Mouse (Mus musculus) embryo, embryonic 10 days (tissue): ENCODE measurements around the gene Pitpnb.

Experiments
- DNase-seq: peaks from one replicate; pipeline ENCODE4 v3.0.0-alpha.2; 2015; ENCODE audit warnings: low spot score

The Pitpnb gene

DNA sequence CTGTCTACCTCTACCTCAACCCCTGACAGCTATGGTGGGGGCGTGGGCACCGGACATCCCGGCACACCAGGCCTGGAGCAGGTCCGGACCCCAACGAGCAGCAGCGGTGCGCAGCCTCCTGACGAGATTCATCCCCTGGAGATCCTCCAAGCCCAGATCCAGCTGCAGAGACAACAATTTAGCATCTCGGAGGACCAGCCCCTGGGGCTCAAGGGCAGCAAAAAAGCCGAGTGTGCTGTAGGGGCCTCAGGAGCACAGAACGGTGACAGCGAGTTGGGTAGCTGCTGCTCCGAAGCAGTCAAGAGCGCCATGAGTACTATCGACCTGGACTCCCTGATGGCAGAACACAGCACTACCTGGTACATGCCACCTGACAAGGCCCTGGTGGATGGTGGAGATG is 90.9 kb downstream of the Pitpnb start:
- DNase-seq: no peak

DNA sequence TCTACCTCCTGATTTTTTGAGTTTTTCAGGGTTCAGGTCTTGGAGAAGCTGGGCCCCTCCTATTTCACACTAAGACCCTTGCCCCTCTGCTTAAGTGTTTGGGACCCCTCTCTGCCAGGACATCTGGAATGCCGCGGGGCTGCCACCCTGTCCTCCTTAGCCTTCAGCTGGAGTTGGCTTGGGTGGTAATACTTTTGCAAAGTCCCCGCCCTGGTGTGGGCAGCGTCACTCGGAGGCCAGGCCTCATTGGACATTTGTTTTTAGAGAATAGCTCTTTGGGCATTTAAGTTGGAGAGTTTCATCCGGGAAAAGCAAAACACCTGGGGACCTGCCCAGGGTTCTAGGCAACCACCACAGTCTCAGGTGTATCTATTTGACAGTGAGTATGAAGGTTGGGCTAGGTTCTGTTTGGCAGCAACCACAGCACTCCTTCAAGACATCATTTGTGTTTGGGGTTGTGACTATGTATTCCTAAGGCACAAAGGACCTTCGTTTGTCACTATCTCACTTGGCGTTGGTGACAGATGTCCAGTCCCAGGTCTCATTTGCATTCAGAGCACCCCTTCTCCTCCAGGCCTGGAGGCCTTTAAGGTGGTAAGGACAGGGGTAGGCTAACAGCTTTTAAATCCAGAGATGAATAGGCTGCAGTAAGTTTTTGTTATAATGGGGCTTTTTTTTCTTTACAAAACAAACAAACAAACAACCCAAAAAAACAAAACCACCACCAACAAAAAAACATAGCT is 91.7 kb downstream of the Pitpnb start:
- DNase-seq: no peak

GRCm38 (mm10) chr5:111423011-111423410 is 92.4 kb downstream of the Pitpnb start:
- no peak for DNase-seq

DNA sequence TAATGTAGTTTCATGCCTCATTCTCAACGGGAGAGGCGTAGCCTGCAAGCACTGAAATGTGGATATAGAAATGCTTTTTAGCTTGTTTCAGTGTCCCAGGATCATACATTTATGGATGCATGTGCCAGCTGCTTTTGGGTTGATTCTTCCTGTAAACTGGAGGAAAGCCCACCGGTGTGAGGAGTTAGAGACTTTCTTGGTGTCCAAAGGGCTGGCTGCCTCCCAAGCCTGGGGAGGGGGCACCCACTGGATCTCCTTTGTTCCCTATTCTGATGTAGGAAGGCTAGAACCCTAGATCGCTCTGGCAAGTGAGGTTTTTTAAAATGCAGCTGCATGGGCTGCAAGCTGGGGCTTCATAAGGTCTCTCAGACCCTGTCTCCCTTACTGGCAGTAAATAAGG is 93.1 kb downstream of the Pitpnb start:
- no peak for DNase-seq

DNA sequence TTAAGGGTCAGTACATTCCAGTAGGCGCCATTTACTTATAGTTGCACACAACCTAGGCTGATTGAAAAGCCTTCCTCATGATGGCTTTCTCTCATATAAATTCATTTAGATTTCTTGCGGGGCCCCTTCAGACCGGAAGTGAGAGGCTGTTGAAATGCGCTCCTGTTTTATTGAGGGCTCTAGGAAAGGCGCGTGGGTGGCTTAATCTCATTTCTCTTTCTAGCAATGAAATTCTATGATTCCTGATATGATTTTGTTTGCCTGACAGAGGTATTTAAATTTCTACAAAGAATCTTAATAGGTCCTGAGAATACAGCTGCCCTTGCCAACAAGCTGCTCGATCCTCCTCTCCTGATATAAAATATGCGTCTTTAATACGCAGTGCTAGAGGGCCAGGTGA is 95.2 kb downstream of the Pitpnb start:
- no peak for DNase-seq

- DNase-seq: no peak
Observed at GRCm38 (mm10) chr5:111426249-111426648, 95.7 kb downstream of the Pitpnb start.

- no peak for DNase-seq
Observed at GRCm38 (mm10) chr5:111428882-111429281, 98.3 kb downstream of the Pitpnb start.

- DNase-seq: no peak
Observed at GRCm38 (mm10) chr5:111429726-111430125, 99.2 kb downstream of the Pitpnb start.

DNA sequence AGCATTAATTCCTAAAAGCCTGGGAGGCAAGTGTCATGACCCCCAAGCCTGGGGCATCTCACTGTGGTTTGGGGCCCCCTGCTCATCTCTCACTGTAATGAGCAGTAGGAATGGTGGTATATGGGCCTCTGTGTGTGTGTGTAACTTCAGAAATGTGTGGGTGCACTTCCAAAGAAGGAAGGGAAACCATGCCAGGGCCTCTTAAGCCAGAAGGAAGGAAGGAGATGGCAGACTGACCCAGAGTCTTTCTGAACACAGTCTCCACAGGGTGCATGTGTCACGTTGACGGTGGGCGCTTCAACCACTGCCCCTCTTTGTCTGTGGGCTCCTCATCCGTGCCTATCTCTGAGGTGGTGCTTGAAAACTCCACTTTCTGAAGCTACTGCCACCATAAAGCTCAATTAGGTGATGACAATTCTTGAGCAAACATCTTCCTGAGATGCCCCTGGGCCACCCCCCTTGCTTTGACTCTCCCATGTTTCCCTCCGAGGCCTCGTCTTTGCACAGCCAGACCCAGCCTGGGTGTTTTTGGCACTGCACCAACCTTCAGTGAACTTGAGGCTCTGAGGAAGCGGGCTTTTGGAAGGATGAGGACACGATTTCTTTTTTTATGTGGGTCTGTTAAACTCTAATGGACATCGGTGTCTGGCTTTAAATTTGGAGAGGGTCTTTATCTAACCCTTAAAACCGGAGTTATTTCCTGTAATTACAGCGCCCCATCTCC is 100.6 kb downstream of the Pitpnb start:
- DNase-seq: no peak

DNA sequence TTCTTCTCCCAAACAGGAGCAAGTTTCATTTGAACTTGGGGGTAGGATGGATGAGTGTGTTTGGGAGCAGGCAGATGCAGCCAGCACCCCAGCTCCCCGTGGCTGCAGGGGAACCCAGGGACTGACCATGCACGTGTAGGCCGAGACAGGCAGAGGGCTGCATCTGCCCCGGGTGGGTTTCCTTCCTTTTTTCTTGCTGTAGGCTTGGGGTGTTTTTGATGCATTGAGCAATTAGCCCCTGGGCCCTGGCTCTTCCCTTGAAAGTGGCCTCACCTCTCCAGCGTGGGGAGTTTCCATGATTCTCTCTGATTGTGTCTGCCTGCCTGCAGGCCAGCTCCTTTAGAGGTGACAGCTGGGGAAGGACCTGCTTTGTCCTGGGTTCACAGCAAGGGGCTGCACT is 102.3 kb downstream of the Pitpnb start:
- DNase-seq: no peak

DNA sequence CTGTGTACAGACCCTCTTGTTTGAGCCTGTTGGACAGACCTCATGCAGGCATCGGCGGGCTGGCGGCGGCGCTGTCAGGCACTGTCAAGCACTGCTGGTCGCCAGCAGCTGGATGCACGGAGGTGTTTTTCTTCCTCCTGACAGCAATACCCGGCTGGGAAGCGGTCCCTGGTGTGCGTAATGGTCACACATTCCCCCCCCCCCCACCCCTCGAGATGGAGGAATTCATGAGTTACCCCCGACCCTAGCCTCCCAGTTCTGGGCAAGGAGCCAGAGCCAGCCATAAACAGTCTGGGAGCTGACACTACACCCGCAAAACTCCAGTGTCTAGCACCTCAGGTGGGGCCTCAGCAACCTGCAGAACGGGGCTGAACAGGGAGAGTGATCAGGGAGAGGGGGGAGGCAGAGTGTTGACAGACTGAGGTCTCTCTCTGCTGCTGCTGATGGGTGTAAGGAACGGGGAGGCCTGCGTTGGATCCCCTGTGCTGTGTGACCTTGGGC is 103.8 kb downstream of the Pitpnb start:
- no peak for DNase-seq

GRCm38 (mm10) chr5:111436260-111436659 is 105.7 kb downstream of the Pitpnb start:
- DNase-seq: no peak

DNA sequence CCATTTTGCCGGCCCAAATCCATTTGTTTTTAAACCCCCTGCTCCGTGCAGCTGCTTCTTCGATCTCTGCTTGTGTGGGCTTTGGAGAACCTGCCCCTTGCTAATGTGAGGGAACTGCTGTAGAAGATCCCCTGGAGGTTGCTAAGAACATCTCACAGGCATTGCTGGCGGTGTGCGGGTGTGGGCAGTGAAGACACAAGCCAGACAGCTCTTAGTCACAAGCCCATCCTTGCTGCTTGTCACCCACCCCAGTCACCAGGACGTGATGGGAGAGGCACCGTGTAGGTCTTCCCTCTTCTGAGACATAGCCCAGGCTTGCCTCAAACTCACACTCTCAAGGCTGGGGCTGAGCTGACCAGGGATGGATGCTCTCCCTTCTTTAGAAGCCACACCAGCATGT is 106.6 kb downstream of the Pitpnb start:
- DNase-seq: no peak
